Mouse (Mus musculus) spleen, postnatal 14 days (tissue): Measurements from ENCODE around the gene Cdyl.

Source experiments
- DNase-seq, 2 experiments: peaks; one replicate each; pipeline ENCODE4 v3.0.0; 2021 to 2022; ENCODE audit warnings: low spot score in 2 of 2

The Cdyl gene

GRCm38 (mm10) chr13:35756393-35757338 lies 97.0 kb downstream of the Cdyl start:
- DNase-seq, result no peak

- no peak for DNase-seq
Observed at GRCm38 (mm10) chr13:35760372-35760771, 100.7 kb downstream of the Cdyl start.

DNA sequence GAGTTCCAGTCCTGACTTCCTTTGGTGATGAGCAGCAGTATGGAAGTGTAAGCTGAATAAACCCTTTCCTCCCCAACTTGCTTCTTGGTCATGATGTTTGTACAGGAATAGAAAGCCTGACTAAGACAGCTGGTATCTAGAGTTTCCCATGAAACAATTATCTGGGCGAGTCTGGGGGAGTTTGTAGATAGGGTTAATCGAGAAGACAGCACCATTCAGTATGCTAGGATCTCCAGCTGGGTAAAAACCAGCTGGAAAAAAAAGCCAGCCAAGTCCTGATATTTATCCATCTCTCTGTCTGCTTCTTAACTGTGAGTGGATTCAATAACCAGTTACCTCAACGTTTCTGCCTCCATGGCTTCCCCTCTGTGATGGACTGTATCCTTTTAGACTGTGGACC lies 104.9 kb downstream of the Cdyl start:
- no peak for DNase-seq

DNA sequence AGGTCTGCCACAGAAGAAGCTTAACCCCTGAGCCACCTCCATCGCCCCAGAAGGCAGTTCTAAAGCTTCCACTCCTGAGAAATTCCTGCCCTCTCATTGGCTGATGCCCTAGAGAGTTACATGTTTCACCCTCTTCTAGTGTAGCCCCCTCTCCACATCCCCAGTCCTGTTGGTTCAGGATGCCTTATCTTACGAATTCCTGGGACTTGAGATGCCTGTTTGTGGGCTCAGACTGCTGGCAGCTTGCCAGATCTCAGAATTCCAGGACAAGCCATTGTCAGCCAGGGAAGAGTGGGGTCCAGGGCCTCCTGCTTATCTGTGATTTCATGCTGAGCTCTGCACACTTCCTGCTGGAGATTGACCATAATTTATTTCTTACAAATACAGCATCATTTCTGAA lies 106.2 kb downstream of the Cdyl start:
- no peak for DNase-seq

DNA sequence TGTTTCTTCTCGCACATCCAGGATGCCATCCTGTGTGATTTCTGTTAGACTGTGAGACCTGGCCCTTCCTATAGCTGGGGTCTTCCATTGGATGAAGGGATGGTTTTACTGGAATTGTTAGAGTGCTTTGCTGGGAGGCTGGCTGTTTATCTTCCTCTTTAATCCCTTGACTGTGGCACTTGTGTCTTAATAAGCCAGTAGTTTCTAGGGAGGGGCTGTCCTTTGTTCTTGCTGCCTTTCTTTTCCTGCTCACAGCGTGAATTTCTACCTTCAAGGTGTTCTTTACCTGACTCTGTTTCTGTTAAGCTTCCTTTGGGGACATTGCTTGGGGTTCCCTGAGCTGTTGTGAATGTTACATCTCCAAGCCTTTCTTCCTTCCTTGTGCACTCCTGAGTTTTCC lies 110.0 kb downstream of the Cdyl start:
- no peak for DNase-seq

DNA sequence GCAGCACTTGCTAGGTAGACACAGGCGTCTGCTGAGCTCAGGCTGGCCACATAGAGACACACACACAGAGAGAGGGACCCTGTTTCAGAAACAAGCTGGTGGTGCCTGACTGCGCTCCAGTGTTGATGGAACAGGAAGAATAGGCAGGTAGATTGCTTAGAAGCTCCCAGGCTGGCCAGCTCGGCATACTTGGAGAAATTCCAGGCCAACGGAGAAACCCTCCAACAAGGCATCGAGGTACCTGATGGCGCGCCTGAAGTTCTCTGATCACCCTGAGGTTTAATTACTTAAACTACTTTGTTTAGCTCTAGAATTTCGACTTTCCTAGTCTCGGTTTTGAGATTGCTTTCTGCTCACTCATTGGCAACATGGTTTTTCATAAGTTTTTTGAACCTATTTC lies 110.8 kb downstream of the Cdyl start:
- no peak for DNase-seq

DNA sequence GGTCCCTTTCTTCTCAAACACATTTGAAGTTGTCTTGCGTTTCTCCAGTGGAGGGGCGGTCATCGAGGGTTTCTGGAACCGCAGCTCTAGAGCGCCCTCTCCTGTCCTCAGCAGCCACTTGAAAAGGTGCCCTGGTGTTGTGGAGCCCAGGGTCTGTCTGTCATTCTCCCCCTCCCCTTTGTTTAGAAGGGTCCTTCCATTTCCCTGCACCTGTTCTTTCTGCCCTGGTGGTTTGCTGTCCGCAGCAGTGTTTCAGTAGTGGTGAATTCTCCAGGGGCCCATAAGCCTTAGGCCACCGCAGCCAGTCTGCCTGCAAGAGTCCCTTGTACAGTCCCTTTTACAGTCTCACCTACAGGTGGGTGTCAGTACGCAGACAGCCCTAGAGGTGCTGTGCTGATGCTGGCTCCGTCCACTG lies 112.3 kb downstream of the Cdyl start:
- DNase-seq, result peak; percentile 29 to 57

DNA sequence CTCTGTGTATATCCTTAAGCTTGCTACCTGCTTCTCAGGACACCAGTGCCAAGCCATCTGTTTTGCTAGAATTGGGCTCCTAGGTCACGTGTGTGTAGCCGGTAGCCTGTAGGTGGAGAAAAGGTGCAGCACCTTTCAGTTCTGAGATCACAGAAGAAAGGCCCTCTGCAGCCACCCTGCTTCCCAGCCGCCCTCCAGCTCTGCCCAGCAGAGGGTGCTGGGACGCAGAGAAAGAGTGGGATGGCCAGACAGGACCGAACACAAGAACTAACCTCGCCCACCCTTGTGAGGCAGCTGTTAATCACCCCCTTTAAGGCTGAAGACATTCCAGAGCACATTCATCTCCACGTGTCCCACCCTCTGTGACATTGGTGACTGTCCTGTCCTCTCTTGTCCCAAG lies 114.1 kb downstream of the Cdyl start:
- DNase-seq, result no peak

DNA sequence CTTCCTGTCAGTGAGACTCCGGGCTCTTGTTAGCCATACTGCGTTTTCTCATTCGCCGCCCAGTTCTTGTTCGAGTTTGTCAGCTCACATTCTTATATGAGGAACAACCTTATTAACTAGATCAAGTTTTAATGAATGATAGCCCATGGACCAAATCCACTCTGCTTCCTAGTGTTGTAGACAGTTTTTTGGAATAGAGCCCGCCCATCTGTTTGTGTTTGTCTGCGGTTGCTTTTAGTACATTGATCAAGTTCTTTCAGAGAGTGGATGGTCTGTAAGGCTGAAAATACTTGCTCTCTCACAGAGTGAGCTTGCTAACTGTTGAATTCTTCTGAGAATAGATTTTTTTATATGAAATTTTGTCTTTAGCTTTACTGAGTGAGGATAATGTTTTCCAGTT lies 116.5 kb downstream of the Cdyl start:
- no peak for DNase-seq

DNA sequence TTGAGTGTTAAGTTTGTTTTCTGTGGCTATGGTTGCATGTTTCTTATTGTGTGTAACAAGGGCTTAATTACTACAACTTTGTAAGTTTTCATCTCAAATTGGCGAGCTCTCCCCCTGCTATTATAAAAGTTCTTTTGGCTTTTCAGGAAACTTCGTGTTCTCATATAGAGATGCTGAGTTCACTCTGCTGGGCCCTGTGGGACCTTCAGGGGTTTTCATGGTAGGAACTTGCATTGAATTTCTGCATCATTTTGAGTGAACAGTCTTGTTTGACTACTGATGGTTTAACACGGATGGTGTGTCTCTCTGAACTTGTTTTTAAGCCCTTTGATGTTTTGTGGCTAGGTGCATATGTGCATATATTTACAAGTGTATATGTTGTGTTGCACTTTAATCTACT lies 121.1 kb downstream of the Cdyl start:
- DNase-seq, result no peak

GRCm38 (mm10) chr13:35781755-35782154 lies 122.1 kb downstream of the Cdyl start:
- DNase-seq, result no peak

GRCm38 (mm10) chr13:35782949-35783348 lies 123.3 kb downstream of the Cdyl start:
- peak in 1 of 2 experiments; percentile 47 for DNase-seq

DNA sequence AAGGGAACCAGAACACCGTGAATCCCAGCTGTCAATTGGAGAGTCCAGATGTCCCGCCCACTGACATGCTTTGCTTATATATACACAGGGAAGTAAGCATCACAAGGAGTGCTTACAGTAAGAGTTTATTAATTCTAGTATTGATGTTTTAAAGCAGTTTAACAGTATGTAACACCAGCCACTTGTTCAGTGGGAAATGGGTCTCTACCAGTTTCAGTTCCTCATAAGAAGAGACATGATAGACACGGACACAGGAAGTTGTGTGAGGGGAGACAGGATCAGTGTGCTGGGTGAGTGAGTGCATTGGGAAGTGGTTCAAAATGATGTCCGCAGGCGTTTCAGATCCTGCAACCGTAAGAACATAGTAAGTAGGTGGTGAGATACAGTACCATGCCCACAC lies 123.9 kb downstream of the Cdyl start:
- DNase-seq, result no peak

DNA sequence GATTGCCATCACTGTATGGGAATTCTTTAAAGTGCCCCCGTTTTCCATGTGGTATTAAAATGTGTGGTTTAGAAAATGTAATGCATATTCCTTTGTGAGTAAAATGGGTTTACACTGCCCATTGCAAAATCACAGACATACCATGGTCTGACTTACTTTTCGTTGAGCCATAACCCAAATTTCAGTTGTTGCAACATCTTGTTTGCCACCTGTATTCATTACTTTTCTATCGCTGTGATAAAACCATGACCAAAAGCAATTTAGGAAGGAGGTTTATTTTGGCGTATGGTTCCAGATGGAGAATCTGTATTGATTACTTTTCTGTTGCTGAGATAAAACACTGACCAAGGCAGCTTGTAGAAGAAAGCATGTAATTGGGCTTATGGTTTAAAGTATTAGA lies 124.6 kb downstream of the Cdyl start:
- no peak for DNase-seq

DNA sequence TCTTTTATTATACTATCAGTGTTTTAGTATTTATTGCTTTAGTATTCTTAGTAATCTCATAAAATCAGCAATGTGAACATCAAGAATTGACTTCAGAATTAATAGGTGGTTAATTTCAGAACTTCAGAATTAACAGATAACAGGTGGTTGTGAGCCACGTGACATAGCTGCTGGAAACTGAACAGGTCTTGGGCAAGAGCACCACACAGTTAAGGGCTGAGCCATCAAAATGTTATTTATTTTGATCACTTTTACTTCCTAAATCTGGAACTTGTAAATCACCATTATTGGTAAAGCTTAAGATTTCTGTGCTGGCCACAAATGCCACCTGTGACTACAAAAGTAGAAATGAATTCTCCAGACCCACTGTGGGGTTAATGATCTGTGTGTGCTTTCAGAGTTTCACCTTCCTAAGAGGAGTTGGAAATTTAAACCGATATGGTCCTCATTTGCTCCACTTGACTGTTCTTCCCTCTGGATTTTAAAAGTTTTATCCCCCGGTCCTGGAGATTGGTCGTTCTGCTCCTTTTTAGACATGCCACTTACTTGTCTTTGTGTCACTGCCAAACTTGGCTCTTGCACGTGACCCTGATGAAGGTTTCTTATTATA lies 125.8 kb downstream of the Cdyl start:
- no peak for DNase-seq

DNA sequence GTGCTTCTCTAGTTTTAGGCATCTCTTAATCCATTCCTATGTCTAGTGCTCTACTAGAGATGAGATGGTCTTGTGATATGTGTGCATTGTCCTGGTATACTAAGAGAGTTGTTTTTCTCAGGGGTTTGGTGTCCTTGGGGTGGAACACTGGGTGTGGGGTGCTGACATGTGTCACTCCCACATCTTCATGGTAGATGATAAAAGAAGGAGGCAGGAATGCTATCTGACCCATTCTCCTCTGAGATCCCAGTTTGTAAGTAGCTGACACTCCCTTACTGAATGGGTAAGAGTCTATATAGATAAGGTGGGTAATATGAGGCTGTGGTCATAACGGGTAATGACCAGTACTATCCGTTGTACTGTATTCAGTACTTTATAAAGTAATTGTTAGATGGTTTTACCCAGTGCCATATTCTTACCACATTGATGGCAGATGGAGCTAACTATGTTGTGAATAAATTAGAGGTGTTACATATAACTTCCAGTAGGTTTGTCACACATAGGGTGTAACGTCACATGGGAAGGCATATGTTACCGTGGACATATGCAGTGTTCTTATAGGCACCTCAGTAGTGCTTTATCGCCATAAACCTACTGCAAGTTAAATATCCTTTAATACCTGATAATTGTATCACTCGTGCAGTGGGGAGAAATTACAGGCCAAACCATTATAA lies 127.2 kb downstream of the Cdyl start:
- no peak for DNase-seq

- DNase-seq, result no peak
Observed at GRCm38 (mm10) chr13:35789577-35789976, 129.9 kb downstream of the Cdyl start.

GRCm38 (mm10) chr13:35790431-35790830 lies 130.8 kb downstream of the Cdyl start:
- no peak for DNase-seq

- DNase-seq, result no peak
Observed at GRCm38 (mm10) chr13:35794309-35794708, 134.7 kb downstream of the Cdyl start.

GRCm38 (mm10) chr13:35794774-35795173 lies 135.1 kb downstream of the Cdyl start:
- DNase-seq, result no peak

DNA sequence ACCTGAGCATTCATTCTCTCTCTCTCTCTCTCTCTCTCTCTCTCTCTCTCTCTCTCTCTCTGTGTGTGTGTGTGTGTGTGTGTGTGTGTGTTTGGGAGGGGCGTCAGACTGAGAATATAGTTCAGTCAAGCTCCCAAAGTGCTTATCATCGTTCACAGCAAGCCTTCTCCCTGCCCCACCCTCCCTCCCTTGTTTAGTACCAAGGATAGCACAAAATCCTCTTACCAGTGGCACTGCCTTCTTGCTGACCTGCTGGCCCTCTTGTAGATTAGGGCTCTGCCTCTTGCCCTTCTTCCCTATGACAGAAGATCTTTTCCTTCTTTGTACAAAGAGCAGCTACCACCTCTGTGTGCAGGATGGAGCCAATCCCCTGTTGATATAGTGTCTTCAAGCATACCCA lies 136.3 kb downstream of the Cdyl start:
- DNase-seq, result no peak

GRCm38 (mm10) chr13:35796352-35796751 lies 136.7 kb downstream of the Cdyl start:
- no peak for DNase-seq
